Mouse (Mus musculus): ENCODE measurements around the gene Cblc. TPM values are rescaled to one million over a fixed set of nuclear protein-coding genes. Genes with fewer than 3 reads are reported as not detected.

Gene Cblc
- total and polyA plus RNA-seq, 2 experiments, result 17.8 to 23.0 TPM

- no peaks in the 10 kb centered on the region; the same call in 1 of the 2 replicates for H3K36me3 ChIP-seq (ENCODE audit: control insufficient read depth, insufficient read depth, low read length)
- 20% methylated on average over 11 of the region's 11 CpGs for WGBS
- no peaks in the 10 kb centered on the region for H3K27me3 ChIP-seq (ENCODE audit: control insufficient read depth, insufficient read depth, low read length)
- peak; percentile 92 for DNase-seq (ENCODE audit: extremely low read depth, low read depth, low spot score)
- peak; percentile 75 for TF ChIP-seq CTCF (IDR thresholded peaks at IDR 0.05; ENCODE audit: low read depth, low read length)
- TF ChIP-seq POLR2A (IDR thresholded peaks at IDR 0.05; ENCODE audit: extremely low read depth, insufficient read depth, low read length), result no peak
- H3K27ac ChIP-seq (replicated peaks; ENCODE audit: insufficient read depth, low read depth, low read length), result peak overlapping the region; percentile 96
- no peaks in the 10 kb centered on the region for H3K79me2 ChIP-seq (ENCODE audit: control insufficient read depth, insufficient read depth, low read length)
- peak overlapping the region; percentile 33 for H3K9ac ChIP-seq (ENCODE audit: low read depth, low read length)
- peaks cover 23% of the 10 kb centered on the region for H3K4me1 ChIP-seq (ENCODE audit: control insufficient read depth, insufficient read depth, low read length)
- no peak overlapping the region for H3K4me3 ChIP-seq (ENCODE audit: insufficient read depth, low read depth, low read length)
Measured at GRCm38 (mm10) chr7:19784764-19785535, 11.7 kb downstream of the Cblc start.

GRCm38 (mm10) chr7:19783630-19784029 is 13.0 kb downstream of the Cblc start:
- H3K79me2 ChIP-seq (ENCODE audit: control insufficient read depth, insufficient read depth, low read length), result no peaks in the 10 kb centered on the region
- peaks cover 19% of the 10 kb centered on the region for H3K4me1 ChIP-seq (ENCODE audit: control insufficient read depth, insufficient read depth, low read length)
- peak; percentile 78 for DNase-seq (ENCODE audit: extremely low read depth, low read depth, low spot score)
- TF ChIP-seq POLR2A (IDR thresholded peaks at IDR 0.05; ENCODE audit: extremely low read depth, insufficient read depth, low read length), result no peak
- TF ChIP-seq CTCF (IDR thresholded peaks at IDR 0.05; ENCODE audit: low read depth, low read length), result no peak
- H3K9ac ChIP-seq (ENCODE audit: low read depth, low read length), result peak overlapping the region; percentile 30; the same call in 1 of the 2 replicates
- H3K4me3 ChIP-seq (ENCODE audit: insufficient read depth, low read depth, low read length), result no peak overlapping the region
- peak overlapping the region; percentile 62 for H3K27ac ChIP-seq (replicated peaks; ENCODE audit: insufficient read depth, low read depth, low read length)
- no peaks in the 10 kb centered on the region; the same call in 1 of the 2 replicates for H3K36me3 ChIP-seq (ENCODE audit: control insufficient read depth, insufficient read depth, low read length)
- no peaks in the 10 kb centered on the region for H3K27me3 ChIP-seq (ENCODE audit: control insufficient read depth, insufficient read depth, low read length)
- 13% methylated on average over 8 of the region's 8 CpGs for WGBS

DNA sequence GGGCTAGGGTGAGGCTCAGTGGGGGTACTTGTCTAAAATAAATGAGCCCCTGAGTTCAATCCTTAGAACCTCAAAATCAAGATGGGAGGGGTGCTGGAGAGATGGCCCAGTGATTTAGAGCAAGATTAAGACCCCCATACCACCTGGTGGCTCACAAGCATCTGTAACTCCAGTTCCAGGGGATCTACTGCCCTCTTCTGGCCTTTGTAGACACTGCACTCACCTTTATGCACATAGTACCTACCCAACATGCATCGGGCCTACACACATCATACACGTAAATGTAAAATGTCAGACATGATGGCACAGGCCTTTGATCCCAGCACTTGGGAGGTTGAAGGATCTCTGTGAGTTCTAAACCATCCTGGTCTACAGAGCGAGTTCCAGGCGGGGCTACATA is 14.0 kb downstream of the Cblc start:
- DNase-seq (ENCODE audit: extremely low read depth, low read depth, low spot score), result no peak
- H3K27me3 ChIP-seq (ENCODE audit: control insufficient read depth, insufficient read depth, low read length), result no peaks in the 10 kb centered on the region
- no peak overlapping the region for H3K27ac ChIP-seq (replicated peaks; ENCODE audit: insufficient read depth, low read depth, low read length)
- peaks cover 19% of the 10 kb centered on the region for H3K4me1 ChIP-seq (ENCODE audit: control insufficient read depth, insufficient read depth, low read length)
- no peaks in the 10 kb centered on the region for H3K79me2 ChIP-seq (ENCODE audit: control insufficient read depth, insufficient read depth, low read length)
- WGBS, result 95% methylated on average over 4 of the region's 4 CpGs
- no peak for TF ChIP-seq POLR2A (IDR thresholded peaks at IDR 0.05; ENCODE audit: extremely low read depth, insufficient read depth, low read length)
- TF ChIP-seq CTCF (IDR thresholded peaks at IDR 0.05; ENCODE audit: low read depth, low read length), result peak; percentile 33; the same call in 1 of the 2 replicates
- H3K36me3 ChIP-seq (ENCODE audit: control insufficient read depth, insufficient read depth, low read length), result no peaks in the 10 kb centered on the region
- no peak overlapping the region for H3K4me3 ChIP-seq (ENCODE audit: insufficient read depth, low read depth, low read length)
- H3K9ac ChIP-seq (ENCODE audit: low read depth, low read length), result no peak overlapping the region

- no peak overlapping the region for H3K9ac ChIP-seq (ENCODE audit: low read depth, low read length)
- H3K27me3 ChIP-seq (ENCODE audit: control insufficient read depth, insufficient read depth, low read length), result no peaks in the 10 kb centered on the region
- TF ChIP-seq POLR2A (IDR thresholded peaks at IDR 0.05; ENCODE audit: extremely low read depth, insufficient read depth, low read length) (no peak), CTCF (IDR thresholded peaks at IDR 0.05; ENCODE audit: low read depth, low read length) (no peak)
- 98% methylated on average over 7 of the region's 7 CpGs for WGBS
- H3K36me3 ChIP-seq (ENCODE audit: control insufficient read depth, insufficient read depth, low read length), result no peaks in the 10 kb centered on the region
- no peak overlapping the region for H3K27ac ChIP-seq (replicated peaks; ENCODE audit: insufficient read depth, low read depth, low read length)
- H3K4me3 ChIP-seq (ENCODE audit: insufficient read depth, low read depth, low read length), result no peak overlapping the region
- no peak for DNase-seq (ENCODE audit: extremely low read depth, low read depth, low spot score)
- no peaks in the 10 kb centered on the region for H3K79me2 ChIP-seq (ENCODE audit: control insufficient read depth, insufficient read depth, low read length)
- peaks cover 19% of the 10 kb centered on the region for H3K4me1 ChIP-seq (ENCODE audit: control insufficient read depth, insufficient read depth, low read length)
Measured at GRCm38 (mm10) chr7:19781741-19782140, 14.9 kb downstream of the Cblc start.

DNA sequence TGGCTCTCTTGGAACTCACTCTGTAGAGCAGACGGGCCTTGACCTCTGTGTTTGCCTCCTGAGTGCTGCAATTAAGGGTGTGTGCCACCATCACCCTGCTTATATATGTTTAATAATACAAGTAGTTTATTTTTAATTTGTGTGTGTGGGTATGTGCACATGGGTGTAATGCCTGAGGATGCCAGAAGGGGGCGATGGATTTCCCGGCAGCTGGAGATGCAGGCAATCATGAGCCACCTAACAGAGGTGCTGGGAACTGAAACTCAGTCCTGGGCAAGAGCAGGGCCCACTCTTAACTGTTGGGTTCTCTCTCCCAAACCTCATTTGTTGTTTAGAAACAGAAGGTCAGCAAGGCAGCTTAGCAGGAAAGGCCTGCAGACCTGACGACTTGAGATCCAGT is 16.7 kb downstream of the Cblc start:
- Histone ChIP-seq H3K36me3 (ENCODE audit: control insufficient read depth, insufficient read depth, low read length) (no peaks in the 10 kb centered on the region), H3K9ac (ENCODE audit: low read depth, low read length) (no peak overlapping the region), H3K27me3 (ENCODE audit: control insufficient read depth, insufficient read depth, low read length) (no peaks in the 10 kb centered on the region), H3K4me3 (ENCODE audit: insufficient read depth, low read depth, low read length) (no peak overlapping the region), H3K79me2 (ENCODE audit: control insufficient read depth, insufficient read depth, low read length) (no peaks in the 10 kb centered on the region), H3K27ac (replicated peaks; ENCODE audit: insufficient read depth, low read depth, low read length) (no peak overlapping the region), H3K4me1 (ENCODE audit: control insufficient read depth, insufficient read depth, low read length) (peaks cover 15% of the 10 kb centered on the region)
- no peak for DNase-seq (ENCODE audit: extremely low read depth, low read depth, low spot score)
- no peak for TF ChIP-seq POLR2A (IDR thresholded peaks at IDR 0.05; ENCODE audit: extremely low read depth, insufficient read depth, low read length)
- TF ChIP-seq CTCF (IDR thresholded peaks at IDR 0.05; ENCODE audit: low read depth, low read length), result peak; percentile 40; the same call in 1 of the 2 replicates
- WGBS, result 89% methylated on average over 4 of the region's 4 CpGs

DNA sequence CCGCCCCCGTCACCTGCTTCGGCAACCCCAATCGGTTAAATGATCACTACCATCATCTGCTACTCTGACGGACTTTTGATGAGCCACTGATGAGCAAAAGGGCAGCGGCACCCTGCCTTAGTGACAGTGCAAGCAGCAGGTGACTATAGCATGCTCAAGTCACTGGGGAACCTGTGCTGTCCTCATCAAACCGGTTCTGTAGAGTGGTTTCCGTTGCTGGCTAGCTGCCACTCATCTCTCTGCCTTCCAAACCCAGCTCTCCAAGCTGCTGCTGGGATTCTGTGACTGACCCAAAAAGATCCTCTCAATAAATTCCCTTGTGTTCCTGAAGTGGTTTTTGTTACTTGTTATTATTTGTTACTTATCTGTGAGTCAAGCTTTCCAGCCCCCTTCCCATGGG is 18.0 kb downstream of the Cblc start:
- no peak for TF ChIP-seq POLR2A (IDR thresholded peaks at IDR 0.05; ENCODE audit: extremely low read depth, insufficient read depth, low read length)
- peaks cover 4% of the 10 kb centered on the region; the same call in 1 of the 2 replicates for H3K4me1 ChIP-seq (ENCODE audit: control insufficient read depth, insufficient read depth, low read length)
- H3K27me3 ChIP-seq (ENCODE audit: control insufficient read depth, insufficient read depth, low read length), result no peaks in the 10 kb centered on the region
- H3K36me3 ChIP-seq (ENCODE audit: control insufficient read depth, insufficient read depth, low read length), result no peaks in the 10 kb centered on the region
- H3K9ac ChIP-seq (ENCODE audit: low read depth, low read length), result no peak overlapping the region
- 87% methylated on average over 8 of the region's 8 CpGs for WGBS
- no peak for DNase-seq (ENCODE audit: extremely low read depth, low read depth, low spot score)
- no peaks in the 10 kb centered on the region for H3K79me2 ChIP-seq (ENCODE audit: control insufficient read depth, insufficient read depth, low read length)
- no peak overlapping the region for H3K4me3 ChIP-seq (ENCODE audit: insufficient read depth, low read depth, low read length)
- H3K27ac ChIP-seq (replicated peaks; ENCODE audit: insufficient read depth, low read depth, low read length), result no peak overlapping the region
